Mouse (Mus musculus) forebrain, postnatal 0 days (tissue): ENCODE results near the gene Cyp17a1. TPM values are rescaled to one million over a fixed set of nuclear protein-coding genes. Genes with fewer than 3 reads are reported as not detected.
A peak's percentile ranks its signal among the peaks of the same experiment; 100 is the strongest.

Experiments
- ATAC-seq: fragments of 200-750 bp; cut with Nextera tagmentation; 2 replicates; pipeline ENCODE4 v1.8.0; 2017; ENCODE audit warnings: mild to moderate bottlenecking, moderate library complexity
- DNase-seq: peaks from one replicate; pipeline ENCODE4 v3.0.0-alpha.2; 2015
- H3K27ac ChIP-seq: fragments of 300-500 bp; sonication (generic); 2 replicates; pipeline ENCODE4 v1.5.1; 2014; ENCODE audit warnings: low read depth, mild to moderate bottlenecking, antibody characterized with exemption, low read length, moderate library complexity, mixed read lengths
- H3K27me3 ChIP-seq: fragments of 300-500 bp; sonication (generic); 2 replicates; pipeline ENCODE4 v1.6.1; 2014; ENCODE audit warnings: mild to moderate bottlenecking, low read length, mixed read lengths; ENCODE audit not compliant: insufficient read depth
- H3K36me3 ChIP-seq: fragments of 300-500 bp; sonication (generic); 2 replicates; pipeline ENCODE4 v1.6.1; 2014; ENCODE audit warnings: mild to moderate bottlenecking, moderate library complexity; ENCODE audit not compliant: insufficient read depth
- H3K4me1 ChIP-seq: fragments of 300-500 bp; sonication (generic); 2 replicates; pipeline ENCODE4 v1.6.1; 2014; ENCODE audit warnings: antibody characterized with exemption; ENCODE audit not compliant: insufficient read depth
- H3K4me2 ChIP-seq: fragments of 300-500 bp; sonication (generic); 2 replicates; pipeline ENCODE4 v1.6.1; 2014; ENCODE audit warnings: low read depth, mild to moderate bottlenecking, moderate library complexity
- H3K4me3 ChIP-seq: fragments of 300-500 bp; sonication (generic); 2 replicates; pipeline ENCODE4 v1.5.1; 2014; ENCODE audit warnings: low read depth, low read length, mixed read lengths
- H3K9ac ChIP-seq: fragments of 300-500 bp; sonication (generic); 2 replicates; pipeline ENCODE4 v1.6.1; 2014; ENCODE audit warnings: mild to moderate bottlenecking
- H3K9me3 ChIP-seq: fragments of 300-500 bp; sonication (generic); 2 replicates; pipeline ENCODE4 v1.6.1; 2016; ENCODE audit warnings: low read length
- CTCF ChIP-seq: sonication (generic); IDR thresholded peaks from 2 replicates; pipeline ENCODE4 v1.5.1; 2016; ENCODE audit warnings: antibody characterized with exemption, control low read depth, low read depth
- WGBS: fragments of 180-500 bp; shearing (Covaris S2); extraction: QIAGEN DNeasy Blood & Tissue Kit; methylation state at CpG from one replicate; pipeline ENCODE4 v1.1.7; 2014; 5-methylcytosine and 5-hydroxymethylcytosine counted together
- polyA plus RNA-seq: library from polyadenylated mRNA; unstranded; fragments of >200 nt; fragmentation: Nextera tagmentation; extraction: Ambion mirVana; gene quantifications from 2 replicates; pipeline ENCODE4 v1.2.1, GENCODE M21; 2015
- total RNA-seq: library from RNA; depleted of rRNA; stranded (reverse); fragments of >200 nt; gene quantifications from 2 replicates; pipeline ENCODE4 v1.2.3, GENCODE M21; 2014

The Cyp17a1 gene
- total and polyA plus RNA-seq, 2 experiments from 2014 or later: not detected

DNA sequence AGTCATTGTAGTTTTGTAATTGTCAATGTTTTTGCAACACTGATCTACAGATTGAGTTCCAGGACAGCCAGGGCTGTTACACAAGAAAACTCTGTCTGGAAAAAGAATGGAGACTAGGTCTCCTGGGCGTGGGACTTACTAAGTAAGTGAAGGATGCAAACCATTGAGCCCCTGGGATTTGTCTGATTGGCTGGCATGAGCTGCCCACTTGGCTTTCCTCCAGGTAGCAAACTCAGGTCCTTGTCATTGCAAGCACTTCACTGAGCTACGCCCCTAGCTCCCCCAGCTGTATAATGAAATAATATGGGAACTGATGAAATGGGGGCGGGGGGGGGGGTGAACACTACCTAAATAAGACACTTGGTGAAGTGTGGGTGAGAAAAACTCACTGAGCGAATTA, 20.2 kb upstream of the Cyp17a1 start:
- H3K36me3 ChIP-seq: peaks cover 3% of the 10 kb centered on the region
- no peak for TF ChIP-seq CTCF
- no peaks in the 10 kb centered on the region for H3K4me1 ChIP-seq
- no peak overlapping the region for H3K9ac ChIP-seq
- no peak overlapping the region for H3K4me2 ChIP-seq
- H3K27ac ChIP-seq: no peak overlapping the region
- DNase-seq (no peak), ATAC-seq (no peak)
- WGBS: 76% methylated on average over 4 of the region's 4 CpGs
- no peaks in the 10 kb centered on the region for H3K9me3 ChIP-seq
- no peak overlapping the region for H3K4me3 ChIP-seq
- no peaks in the 10 kb centered on the region for H3K27me3 ChIP-seq

DNA sequence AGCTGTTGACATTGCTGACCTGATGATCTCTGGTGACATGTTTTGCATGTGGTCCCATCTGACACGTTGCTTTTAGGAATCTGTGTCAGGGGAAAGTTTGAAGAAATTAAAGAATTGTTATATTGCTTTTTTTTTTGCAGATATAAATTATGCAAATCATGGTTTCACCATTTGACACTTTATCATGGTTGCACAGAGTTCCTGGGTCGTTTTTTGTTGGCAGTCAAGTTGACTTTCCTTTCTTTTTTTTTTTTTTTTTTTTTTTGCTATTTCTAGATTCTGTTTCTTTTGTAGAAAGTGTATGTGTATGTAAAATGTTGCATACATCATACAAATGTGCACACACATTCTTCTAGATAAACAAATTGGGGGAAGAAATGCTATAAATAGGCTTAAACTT, 18.1 kb upstream of the Cyp17a1 start:
- Histone ChIP-seq H3K27ac (no peak overlapping the region), H3K4me2 (no peak overlapping the region)
- WGBS: 84% methylated on average over 2 of the region's 2 CpGs

DNA sequence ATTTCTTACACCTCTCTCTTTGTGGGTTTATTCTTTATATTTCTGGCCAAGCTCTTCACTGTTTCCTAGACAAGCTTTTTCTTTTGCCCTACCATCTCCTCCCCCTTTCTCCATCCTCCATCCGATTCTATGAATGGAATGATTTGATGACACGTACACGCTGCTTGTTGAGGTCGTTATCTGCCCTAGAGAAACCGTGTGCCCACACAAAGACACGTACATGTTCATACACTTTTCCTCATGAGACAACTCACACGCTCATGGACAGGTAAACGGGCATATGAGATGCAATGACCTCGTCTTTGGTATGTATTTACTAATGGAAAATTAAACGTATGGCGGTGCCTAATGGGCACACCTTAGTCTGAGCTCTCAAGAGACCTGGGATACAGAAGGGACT, 17.4 kb upstream of the Cyp17a1 start:
- Histone ChIP-seq H3K27ac (peak overlapping the region; percentile 84), H3K4me3 (peak overlapping the region; percentile 57), H3K27me3 (no peaks in the 10 kb centered on the region), H3K4me1 (no peaks in the 10 kb centered on the region), H3K36me3 (no peaks in the 10 kb centered on the region; the same call in 1 of the 2 replicates), H3K9me3 (no peaks in the 10 kb centered on the region), H3K4me2 (peak overlapping the region; percentile 49), H3K9ac (peak overlapping the region; percentile 81)
- ATAC-seq: peak; percentile 45
- no peak for TF ChIP-seq CTCF
- no peak for DNase-seq
- WGBS: 66% methylated on average over 11 of the region's 11 CpGs

More for the DNA sequence above, 18.1 kb upstream of the Cyp17a1 start:
- Histone ChIP-seq H3K4me3 (no peak overlapping the region), H3K4me1 (no peaks in the 10 kb centered on the region), H3K36me3 (no peaks in the 10 kb centered on the region; the same call in 1 of the 2 replicates), H3K9ac (no peak overlapping the region), H3K9me3 (no peaks in the 10 kb centered on the region), H3K27me3 (no peaks in the 10 kb centered on the region)
- ATAC-seq: no peak
- DNase-seq: no peak
- TF ChIP-seq CTCF: no peak

DNA sequence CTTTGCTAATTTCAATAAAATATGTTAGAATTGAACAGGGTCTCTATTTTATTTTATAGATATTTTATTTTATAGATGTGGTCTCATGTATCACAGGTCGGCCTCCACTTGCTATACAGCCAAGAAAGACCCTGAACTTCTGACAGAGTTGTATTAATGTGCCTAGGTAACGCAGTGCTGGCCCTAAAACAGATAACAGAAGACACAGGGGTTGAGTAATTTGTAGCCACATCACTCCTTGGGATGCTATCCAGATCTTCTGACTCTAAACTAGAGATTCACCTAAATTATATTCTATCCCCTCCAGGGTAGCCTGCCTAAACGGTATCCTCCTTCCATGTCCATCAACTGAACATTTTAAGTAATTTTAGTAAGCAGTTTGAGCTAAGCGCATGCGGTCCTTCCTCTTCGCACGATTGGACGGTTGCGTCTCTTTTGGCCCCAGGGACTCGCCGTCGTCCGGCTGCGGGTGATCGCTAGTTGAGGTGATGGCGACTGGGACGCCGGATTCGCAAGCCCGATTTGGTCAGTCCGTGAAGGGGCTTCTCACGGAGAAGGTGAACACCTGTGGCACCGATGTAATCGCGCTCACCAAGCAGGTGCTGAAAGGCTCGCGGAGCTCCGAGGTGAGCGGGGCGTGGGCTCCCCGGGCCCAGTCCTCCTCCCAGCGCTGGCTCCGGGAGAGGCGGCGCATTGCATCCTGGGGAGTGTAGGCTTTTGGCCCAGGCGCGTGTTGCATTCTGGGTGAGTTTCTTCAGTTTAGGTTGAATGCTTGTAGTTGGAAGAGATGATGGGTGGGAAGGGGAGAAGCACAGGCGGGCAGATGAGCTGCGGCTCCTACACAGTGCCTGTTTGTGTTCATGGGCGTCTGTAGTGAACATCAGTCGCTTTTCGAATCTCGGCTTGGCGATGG, 16.7 kb upstream of the Cyp17a1 start, which contains the start of gene Borcs7:
TSS of gene Borcs7 (plus strand) at position 447 of the 913 bp plus-strand sequence.
- Histone ChIP-seq H3K4me3 (peak within 1 kb of the TSS; percentile 57), H3K27me3 (no peaks in the 10 kb centered on the region), H3K27ac (peak within 1 kb of the TSS; percentile 84), H3K4me2 (peak within 1 kb of the TSS; percentile 49), H3K9me3 (no peaks in the 10 kb centered on the region), H3K9ac (peak within 1 kb of the TSS; percentile 81), H3K36me3 (no peaks in the 10 kb centered on the region), H3K4me1 (no peaks in the 10 kb centered on the region)
- peak; percentile 98 for ATAC-seq
- no peak for TF ChIP-seq CTCF
- DNase-seq: peak; percentile 96
- 5% methylated on average over 44 of the region's 44 CpGs for WGBS

DNA sequence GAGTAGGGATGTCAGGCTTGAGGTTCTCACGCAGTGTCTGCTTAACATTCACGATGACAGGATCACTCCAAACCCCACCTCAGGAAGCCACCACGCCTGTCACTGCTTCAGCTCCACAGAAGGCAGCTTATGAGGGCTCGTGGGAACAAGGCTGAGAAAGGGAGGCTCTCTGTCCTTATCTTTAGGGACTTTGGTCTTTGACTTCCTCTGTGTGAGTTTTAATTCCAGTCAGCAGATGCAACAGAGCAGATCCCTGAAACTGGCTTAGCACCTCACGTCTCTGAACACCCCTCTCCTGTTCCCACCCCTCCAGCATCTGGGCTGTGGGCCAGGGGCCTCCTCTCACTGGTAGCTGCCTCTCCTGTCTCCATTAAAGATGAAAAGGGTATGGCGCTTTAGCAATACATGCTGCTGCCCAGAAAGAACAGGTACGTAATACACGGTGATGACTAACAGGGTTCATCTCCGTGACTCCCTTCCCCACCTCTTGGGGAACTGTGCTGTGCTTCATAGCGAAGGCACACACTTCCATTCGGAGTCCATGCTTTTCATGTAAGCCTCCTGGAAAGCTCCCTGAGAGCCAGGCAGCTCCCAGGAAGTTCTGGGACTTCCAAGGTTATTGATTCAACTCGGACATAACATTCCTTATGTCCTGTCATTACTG, 6.9 kb upstream of the Cyp17a1 start:
- Histone ChIP-seq H3K4me2 (no peak overlapping the region), H3K27ac (no peak overlapping the region), H3K4me1 (no peaks in the 10 kb centered on the region), H3K27me3 (no peaks in the 10 kb centered on the region), H3K9me3 (no peaks in the 10 kb centered on the region), H3K9ac (no peak overlapping the region), H3K4me3 (no peak overlapping the region), H3K36me3 (no peaks in the 10 kb centered on the region)
- ATAC-seq (no peak), DNase-seq (no peak)
- no peak for TF ChIP-seq CTCF
- WGBS: 73% methylated on average over 12 of the region's 12 CpGs

DNA sequence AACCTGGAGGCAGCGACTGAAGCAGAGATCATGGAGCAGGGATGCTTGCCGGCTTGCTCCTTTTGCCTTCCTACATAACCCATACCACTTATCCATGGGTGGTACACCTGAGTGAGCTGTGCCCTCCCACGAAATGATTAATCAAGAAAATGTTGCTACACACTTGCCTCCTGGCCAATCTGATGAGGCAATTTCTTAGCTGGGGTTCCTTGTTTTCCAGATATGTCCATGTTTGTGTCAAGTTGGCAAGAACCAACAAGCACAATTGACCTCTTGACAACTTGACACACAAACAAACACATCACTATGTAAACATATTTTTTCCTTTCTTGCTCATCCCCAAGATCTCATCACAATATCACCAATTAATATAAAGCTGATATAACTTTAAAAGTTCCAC, 2.7 kb upstream of the Cyp17a1 start:
- Histone ChIP-seq H3K27me3 (no peaks in the 10 kb centered on the region), H3K36me3 (no peaks in the 10 kb centered on the region), H3K4me2 (no peak overlapping the region), H3K9ac (no peak overlapping the region), H3K9me3 (no peaks in the 10 kb centered on the region), H3K4me1 (no peaks in the 10 kb centered on the region), H3K27ac (no peak overlapping the region), H3K4me3 (no peak overlapping the region)
- ATAC-seq (no peak), DNase-seq (no peak)
- TF ChIP-seq CTCF: no peak
- WGBS: 83% methylated on average over 3 of the region's 3 CpGs

DNA sequence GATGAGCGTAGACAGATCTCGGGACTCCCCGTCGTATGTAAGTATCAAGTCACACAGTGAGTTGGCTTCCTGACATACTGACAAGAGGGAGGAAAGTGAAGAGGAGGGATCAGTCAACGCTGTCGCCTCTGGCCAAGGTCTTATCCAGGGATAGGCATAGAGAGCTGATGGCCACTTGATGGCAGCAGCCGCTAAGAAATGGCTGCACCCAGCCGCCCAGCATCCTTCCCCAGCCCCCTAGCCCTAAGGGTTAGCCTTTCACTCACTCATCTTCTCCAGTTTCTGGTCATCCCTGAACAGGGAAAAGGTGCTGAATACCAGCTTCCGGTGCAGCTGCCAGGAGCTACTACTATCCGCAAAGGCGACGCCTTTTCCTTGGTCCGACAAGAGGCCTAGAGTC, 2.3 kb downstream of the Cyp17a1 start:
- ATAC-seq (peak; percentile 79), DNase-seq (peak; percentile 75)
- Histone ChIP-seq H3K4me1 (peaks cover 1% of the 10 kb centered on the region; the same call in 1 of the 2 replicates), H3K9ac (no peak overlapping the region), H3K27ac (no peak overlapping the region), H3K4me2 (no peak overlapping the region), H3K4me3 (no peak overlapping the region), H3K36me3 (no peaks in the 10 kb centered on the region), H3K9me3 (no peaks in the 10 kb centered on the region), H3K27me3 (no peaks in the 10 kb centered on the region)
- peak; percentile 91 for TF ChIP-seq CTCF
- 35% methylated on average over 13 of the region's 13 CpGs for WGBS
